Mouse (Mus musculus): ENCODE measurements around the gene Snrnp48. TPM values are rescaled to one million over a fixed set of nuclear protein-coding genes. Genes with fewer than 3 reads are reported as not detected.
A peak's percentile ranks its signal among the peaks of the same experiment; 100 is the strongest.

Gene Snrnp48
- 40.2 and 41.2 TPM in 2 replicates for polyA plus RNA-seq (2015; fragmentation: Nextera tagmentation; extraction: Ambion mirVana)

DNA sequence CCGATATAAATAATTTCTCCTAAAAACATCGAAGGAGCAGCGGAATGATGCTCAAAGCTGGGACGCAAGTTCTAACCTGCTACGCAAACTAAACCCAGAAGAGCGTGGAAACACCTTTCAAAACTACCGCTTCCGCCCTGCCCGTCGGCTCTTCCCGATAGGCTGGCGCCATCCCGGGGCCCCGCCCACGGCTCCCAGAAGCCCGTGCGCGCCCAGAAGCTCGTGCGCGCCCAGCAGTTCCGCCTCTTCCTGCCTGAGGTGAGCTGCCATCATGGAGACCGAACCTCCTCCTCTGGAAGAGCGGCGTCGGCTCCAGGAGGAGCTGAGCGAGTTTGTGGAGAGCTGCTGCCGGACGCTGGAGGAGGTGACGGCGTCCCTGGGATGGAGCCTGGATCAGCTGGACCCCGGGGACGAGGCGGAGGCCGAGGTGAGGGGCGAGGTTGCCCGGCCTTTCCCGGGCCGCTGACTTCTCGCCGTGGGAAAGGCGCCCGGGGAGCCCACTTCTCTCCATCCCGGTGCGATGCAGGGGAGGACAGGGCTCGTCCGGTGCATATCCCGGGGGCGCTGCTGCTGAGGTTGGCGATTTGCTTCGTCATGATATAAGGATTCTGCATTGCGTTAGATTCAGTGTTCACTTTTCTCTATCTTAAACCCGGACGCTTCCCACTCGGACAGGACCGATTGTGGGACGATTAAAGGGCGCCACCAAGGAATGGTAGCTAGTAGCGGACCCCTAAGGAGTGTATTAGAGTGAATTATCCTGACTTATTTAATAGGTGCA is at the start of gene Snrnp48:
Gene Snrnp48 (plus strand): TSS at position 237 of the 781 bp plus-strand sequence.
- Histone ChIP-seq H3K4me3 (replicated peaks) (peak within 1 kb of the TSS; percentile 96), H3K27me3 (no peaks in the 10 kb centered on the region), H3K9me3 (replicated peaks) (no peaks in the 10 kb centered on the region), H3K27ac (peak within 1 kb of the TSS; percentile 95), H3K36me3 (peaks cover 9% of the 10 kb centered on the region; the same call in 1 of the 2 replicates), H3K9ac (peak within 1 kb of the TSS; percentile 88), H3K4me1 (peaks cover 17% of the 10 kb centered on the region), H3K4me2 (peak within 1 kb of the TSS; percentile 66)
- under 1% methylated on average over 58 of the region's 59 CpGs for WGBS
- ATAC-seq (replicated peaks; ENCODE audit: low FRiP score) = peak; percentile 96

DNA sequence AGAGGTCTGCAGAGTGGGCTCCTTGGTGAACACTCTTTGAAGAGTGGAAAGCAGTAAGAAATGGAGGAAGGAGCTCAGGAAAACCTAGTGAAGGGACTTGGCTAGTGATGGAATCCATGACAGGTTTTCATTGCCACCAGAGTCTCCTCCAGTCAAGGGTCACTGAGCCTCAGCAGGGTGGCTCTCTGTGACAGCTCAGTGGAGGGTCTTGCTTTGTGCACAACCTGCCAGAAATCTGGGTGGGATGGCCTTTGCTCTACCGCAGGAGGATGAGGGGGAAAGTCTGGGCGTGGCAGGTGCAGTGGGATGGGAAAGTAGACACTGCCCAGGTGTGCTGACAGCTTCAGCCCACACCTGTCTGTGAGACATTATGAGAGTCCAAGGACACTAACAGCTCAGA is 49.2 kb upstream of the Snrnp48 start:
- H3K4me2 ChIP-seq = no peak overlapping the region
- H3K4me3 ChIP-seq (replicated peaks) = no peak overlapping the region
- no peaks in the 10 kb centered on the region for H3K9me3 ChIP-seq (replicated peaks)
- H3K4me1 ChIP-seq = peaks cover 27% of the 10 kb centered on the region
- H3K27me3 ChIP-seq = peaks cover 45% of the 10 kb centered on the region
- H3K36me3 ChIP-seq = no peaks in the 10 kb centered on the region
- H3K9ac ChIP-seq = no peak overlapping the region
- ATAC-seq (replicated peaks; ENCODE audit: low FRiP score) = peak; percentile 52
- H3K27ac ChIP-seq = no peak overlapping the region
- 9% methylated on average over 2 of the region's 2 CpGs for whole genome bisulfite sequencing

DNA sequence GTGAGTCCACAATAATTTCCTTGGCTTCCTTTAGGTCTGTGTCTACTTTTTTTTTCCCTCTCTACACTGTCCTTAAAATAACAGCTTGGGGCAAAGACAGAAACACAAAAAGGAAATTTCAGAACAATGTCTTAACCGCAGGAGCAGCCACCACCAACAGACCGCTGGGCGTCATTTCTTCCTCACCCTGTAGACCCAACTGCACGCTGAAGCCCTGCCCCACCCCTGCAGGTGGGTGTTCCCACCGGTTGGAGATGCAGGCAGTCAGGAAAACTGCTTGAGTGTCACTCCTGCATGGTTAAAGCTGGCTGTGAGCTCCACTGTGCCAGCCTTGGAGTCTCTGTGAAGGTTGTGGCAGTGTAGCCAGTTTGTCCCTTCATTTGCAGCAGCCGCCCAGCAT is 47.1 kb upstream of the Snrnp48 start:
- no peak for ATAC-seq (replicated peaks; ENCODE audit: low FRiP score)
- Histone ChIP-seq H3K9ac (no peak overlapping the region), H3K36me3 (no peaks in the 10 kb centered on the region), H3K4me2 (no peak overlapping the region), H3K27me3 (peaks cover 24% of the 10 kb centered on the region), H3K27ac (no peak overlapping the region), H3K9me3 (replicated peaks) (no peaks in the 10 kb centered on the region), H3K4me3 (replicated peaks) (no peak overlapping the region), H3K4me1 (peaks cover 7% of the 10 kb centered on the region)
- WGBS = 34% methylated on average over 6 of the region's 6 CpGs

DNA sequence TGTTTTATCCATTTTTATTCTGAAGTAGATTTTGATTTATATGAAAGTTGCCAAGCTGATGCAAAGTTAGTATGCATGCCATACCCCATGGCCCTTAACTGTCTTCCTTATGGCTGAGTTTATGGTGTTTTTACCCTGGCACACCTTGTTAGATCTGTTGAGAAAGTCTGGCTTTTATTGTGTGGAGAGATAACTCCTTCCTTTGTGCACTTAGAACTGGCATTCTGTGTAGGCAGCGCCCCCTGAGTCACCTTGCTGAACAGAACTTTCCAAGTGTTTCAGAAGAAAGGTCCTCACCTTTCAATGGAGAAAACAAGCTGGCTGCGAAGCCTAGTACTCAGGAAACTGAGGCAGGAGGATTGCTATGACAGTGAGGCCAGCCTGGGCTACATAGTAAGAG is 42.7 kb upstream of the Snrnp48 start:
- Histone ChIP-seq H3K27me3 (peaks cover 9% of the 10 kb centered on the region; the same call in 1 of the 2 replicates), H3K27ac (no peak overlapping the region), H3K4me3 (replicated peaks) (no peak overlapping the region), H3K4me2 (no peak overlapping the region), H3K36me3 (no peaks in the 10 kb centered on the region), H3K4me1 (no peaks in the 10 kb centered on the region), H3K9ac (no peak overlapping the region), H3K9me3 (replicated peaks) (no peaks in the 10 kb centered on the region)
- ATAC-seq (replicated peaks; ENCODE audit: low FRiP score) = no peak
- WGBS = 83% methylated on average over 2 of the region's 2 CpGs

DNA sequence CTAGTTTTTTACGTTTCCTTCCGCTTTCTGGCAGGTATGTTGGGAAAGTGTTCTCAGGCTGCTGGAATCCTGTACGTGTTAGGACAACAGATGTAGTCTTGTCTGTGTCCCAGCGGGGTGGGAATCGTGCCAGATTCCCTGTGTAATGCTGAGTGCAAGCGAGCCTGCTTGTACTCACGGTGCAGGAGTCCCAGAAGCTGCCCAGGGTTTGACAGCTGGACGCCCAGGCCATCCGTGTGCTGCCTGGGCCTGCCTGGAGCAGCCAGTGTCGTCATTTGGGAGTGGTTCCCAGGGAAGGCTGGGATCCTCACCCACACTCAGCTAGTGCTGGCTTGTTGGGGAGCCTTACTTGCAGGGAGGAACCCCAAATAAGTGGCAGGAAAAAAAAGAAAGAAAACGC is 42.1 kb upstream of the Snrnp48 start:
- H3K27ac ChIP-seq = no peak overlapping the region

DNA sequence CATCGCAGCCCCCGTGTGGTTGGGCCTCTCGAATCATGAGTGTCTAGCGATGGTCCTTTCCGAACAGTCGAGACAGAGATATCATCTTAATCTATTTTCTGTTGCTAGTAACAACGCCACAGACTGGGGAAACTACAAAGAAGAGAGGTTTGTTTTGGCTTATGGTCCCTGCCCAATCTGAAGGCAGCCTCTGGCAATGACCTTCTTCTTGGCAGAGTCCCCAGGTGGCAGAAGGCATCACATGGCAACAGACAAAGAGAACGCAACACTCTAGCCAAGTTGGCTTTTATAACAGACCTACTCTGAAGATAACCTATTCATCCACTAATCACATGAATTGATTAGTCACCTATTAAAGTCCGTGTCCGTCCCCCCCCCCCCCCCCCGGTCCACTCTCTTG is 39.8 kb upstream of the Snrnp48 start:
- no peak overlapping the region for H3K27ac ChIP-seq
- 84% methylated on average over 11 of the region's 11 CpGs for WGBS

More for the DNA sequence above, 42.1 kb upstream of the Snrnp48 start:
- 0 out of 2 replicates have a peak, but pooled peaks cover 5% of the 10 kb centered on the region for H3K27me3 ChIP-seq
- no peaks in the 10 kb centered on the region for H3K36me3 ChIP-seq
- no peak for ATAC-seq (replicated peaks; ENCODE audit: low FRiP score)
- H3K9ac ChIP-seq = no peak overlapping the region
- H3K4me2 ChIP-seq = no peak overlapping the region
- H3K4me1 ChIP-seq = no peaks in the 10 kb centered on the region
- H3K9me3 ChIP-seq (replicated peaks) = no peaks in the 10 kb centered on the region
- WGBS = 49% methylated on average over 11 of the region's 11 CpGs
- no peak overlapping the region for H3K4me3 ChIP-seq (replicated peaks)

DNA sequence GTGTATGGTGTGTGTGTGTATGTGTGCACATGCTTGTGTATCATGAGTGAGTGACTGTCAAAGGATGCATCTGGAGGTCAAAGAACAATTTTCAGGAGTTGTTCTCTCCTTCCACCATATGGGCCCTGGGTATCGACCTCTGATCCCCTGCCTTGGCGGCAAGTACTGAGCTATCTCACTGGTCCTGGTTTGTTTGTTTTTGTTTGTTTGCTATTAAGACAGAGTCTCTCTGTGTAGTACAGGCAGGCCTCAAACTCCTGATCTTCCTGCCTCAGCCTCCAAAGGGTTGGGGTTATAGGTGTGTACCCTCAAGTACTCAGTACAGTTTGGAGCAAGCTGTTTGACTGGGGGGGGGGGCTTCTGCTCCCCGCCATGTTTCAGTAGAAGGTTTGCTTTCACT is 37.7 kb upstream of the Snrnp48 start:
- no peak overlapping the region for H3K9ac ChIP-seq

More for the DNA sequence above, 39.8 kb upstream of the Snrnp48 start:
- no peaks in the 10 kb centered on the region for H3K27me3 ChIP-seq
- no peak for ATAC-seq (replicated peaks; ENCODE audit: low FRiP score)
- no peaks in the 10 kb centered on the region for H3K4me1 ChIP-seq
- H3K36me3 ChIP-seq = no peaks in the 10 kb centered on the region
- no peak overlapping the region for H3K4me2 ChIP-seq
- no peak overlapping the region for H3K4me3 ChIP-seq (replicated peaks)
- no peak overlapping the region for H3K9ac ChIP-seq
- H3K9me3 ChIP-seq (replicated peaks) = no peaks in the 10 kb centered on the region

DNA sequence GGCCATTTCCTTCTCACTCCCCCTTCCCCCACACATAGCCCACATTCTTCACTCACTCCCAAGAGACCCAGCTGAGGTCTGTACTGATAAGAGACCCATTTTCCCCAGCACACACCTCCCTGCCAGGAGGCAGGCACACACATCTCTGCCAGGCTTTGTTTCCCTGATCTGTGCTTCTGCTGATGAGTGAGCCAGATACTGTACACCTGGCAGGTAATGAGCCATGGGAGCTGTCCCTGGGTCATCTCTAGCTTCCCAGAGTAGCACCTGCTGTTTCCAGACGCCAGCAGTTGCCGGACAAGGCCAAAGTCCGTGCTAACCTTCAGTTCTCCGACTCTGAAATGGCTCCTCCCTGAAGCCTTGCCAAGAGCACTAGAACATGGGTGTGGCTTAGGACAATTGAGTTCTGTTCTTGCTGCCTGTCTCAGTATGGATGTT is 34.0 kb upstream of the Snrnp48 start:
- H3K9me3 ChIP-seq (replicated peaks) = no peaks in the 10 kb centered on the region
- peaks cover 5% of the 10 kb centered on the region for H3K4me1 ChIP-seq
- no peak overlapping the region for H3K9ac ChIP-seq
- 54% methylated on average over 4 of the region's 4 CpGs for WGBS
- H3K27ac ChIP-seq = no peak overlapping the region
- H3K27me3 ChIP-seq = no peaks in the 10 kb centered on the region
- no peaks in the 10 kb centered on the region; the same call in 1 of the 2 replicates for H3K36me3 ChIP-seq
- ATAC-seq (replicated peaks; ENCODE audit: low FRiP score) = no peak
- H3K4me3 ChIP-seq (replicated peaks) = no peak overlapping the region
- no peak overlapping the region; the same call in 1 of the 2 replicates for H3K4me2 ChIP-seq

More for the DNA sequence above, 37.7 kb upstream of the Snrnp48 start:
- no peaks in the 10 kb centered on the region for H3K9me3 ChIP-seq (replicated peaks)
- no peak for ATAC-seq (replicated peaks; ENCODE audit: low FRiP score)
- no peaks in the 10 kb centered on the region for H3K27me3 ChIP-seq
- no peaks in the 10 kb centered on the region for H3K36me3 ChIP-seq
- H3K4me1 ChIP-seq = peaks cover 5% of the 10 kb centered on the region
- H3K4me2 ChIP-seq = no peak overlapping the region
- no peak overlapping the region for H3K27ac ChIP-seq
- WGBS = 81% methylated on average over 3 of the region's 3 CpGs
- H3K4me3 ChIP-seq (replicated peaks) = no peak overlapping the region

DNA sequence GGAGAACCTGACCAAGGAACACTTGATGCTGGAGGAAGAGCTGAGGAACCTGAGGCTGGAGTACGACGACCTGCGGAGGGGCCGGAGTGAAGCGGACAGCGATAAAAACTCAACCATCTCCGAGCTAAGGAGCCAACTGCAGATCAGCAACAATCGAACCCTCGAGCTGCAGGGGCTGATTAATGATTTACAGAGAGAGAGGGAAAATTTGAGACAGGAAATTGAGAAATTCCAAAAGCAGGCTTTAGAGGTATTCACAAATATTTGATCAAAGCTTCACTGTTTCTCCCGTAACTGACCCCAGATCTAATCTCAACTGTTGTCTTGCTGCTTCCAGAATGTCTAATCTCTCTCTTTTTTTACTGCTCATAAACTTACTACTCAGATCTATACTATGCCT is 11.3 kb upstream of the Snrnp48 start:
- H3K4me1 ChIP-seq = no peaks in the 10 kb centered on the region
- no peak overlapping the region for H3K4me3 ChIP-seq (replicated peaks)
- H3K9ac ChIP-seq = no peak overlapping the region
- no peaks in the 10 kb centered on the region for H3K27me3 ChIP-seq
- ATAC-seq (replicated peaks; ENCODE audit: low FRiP score) = no peak
- 75% methylated on average over 10 of the region's 10 CpGs for WGBS
- peaks cover 75% of the 10 kb centered on the region for H3K36me3 ChIP-seq
- H3K27ac ChIP-seq = no peak overlapping the region
- peaks cover 29% of the 10 kb centered on the region for H3K9me3 ChIP-seq (replicated peaks)
- no peak overlapping the region for H3K4me2 ChIP-seq

DNA sequence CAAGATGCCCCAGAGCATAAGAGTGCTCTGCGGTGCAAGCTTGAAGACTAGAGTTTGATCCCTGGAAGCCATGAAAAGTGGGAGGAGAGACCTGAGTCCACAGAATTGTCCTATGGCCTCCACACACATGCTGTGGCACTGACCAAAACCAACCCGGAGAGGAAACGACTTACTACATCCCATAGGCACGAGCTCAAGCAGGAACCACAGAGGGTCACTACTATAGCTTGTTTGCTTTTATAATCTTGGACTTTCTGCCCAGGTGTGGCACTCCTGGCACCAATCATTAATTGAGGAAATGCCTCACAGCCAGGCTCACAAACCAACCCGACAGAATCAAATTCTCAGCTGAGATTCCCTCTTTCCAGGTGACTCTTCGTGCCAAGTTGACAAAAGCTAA is 3.3 kb upstream of the Snrnp48 start:
- H3K4me1 ChIP-seq = peaks cover 9% of the 10 kb centered on the region
- ATAC-seq (replicated peaks; ENCODE audit: low FRiP score) = no peak
- no peak overlapping the region for H3K4me3 ChIP-seq (replicated peaks)
- H3K9ac ChIP-seq = no peak overlapping the region
- WGBS = 78% methylated on average over 6 of the region's 6 CpGs
- no peak overlapping the region for H3K27ac ChIP-seq
- H3K4me2 ChIP-seq = no peak overlapping the region
- peaks cover 9% of the 10 kb centered on the region; the same call in 1 of the 2 replicates for H3K9me3 ChIP-seq (replicated peaks)
- no peaks in the 10 kb centered on the region for H3K27me3 ChIP-seq
- H3K36me3 ChIP-seq = peaks cover 14% of the 10 kb centered on the region

DNA sequence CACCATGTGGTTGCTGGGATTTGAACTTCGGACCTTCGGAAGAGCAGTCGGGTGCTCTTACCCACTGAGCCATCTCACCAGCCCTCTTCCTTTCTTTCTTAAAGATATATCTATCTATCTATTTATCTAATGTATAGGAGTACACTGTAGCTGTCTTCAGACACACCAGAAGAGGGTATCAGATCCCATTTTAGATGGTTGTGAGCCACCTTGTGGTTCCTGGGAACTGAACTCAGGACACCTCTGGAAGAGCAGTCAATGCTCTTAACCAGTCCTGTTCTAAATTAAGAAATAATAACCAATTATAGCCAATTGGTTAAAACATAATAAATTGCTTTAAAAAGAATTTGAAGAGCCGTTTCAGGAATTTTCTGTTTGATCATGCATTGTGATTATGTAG is 567 bp upstream of the Snrnp48 start:
- ATAC-seq (replicated peaks; ENCODE audit: low FRiP score) = no peak
- peak overlapping the region; percentile 96 for H3K4me3 ChIP-seq (replicated peaks)
- H3K27ac ChIP-seq = no peak overlapping the region
- 48% methylated on average over 4 of the region's 4 CpGs for WGBS
- H3K9ac ChIP-seq = no peak overlapping the region
- H3K4me1 ChIP-seq = peaks cover 17% of the 10 kb centered on the region
- peak overlapping the region; percentile 66 for H3K4me2 ChIP-seq
- no peaks in the 10 kb centered on the region for H3K9me3 ChIP-seq (replicated peaks)
- H3K27me3 ChIP-seq = no peaks in the 10 kb centered on the region
- H3K36me3 ChIP-seq = 0 out of 2 replicates have a peak, but pooled peaks cover 4% of the 10 kb centered on the region

DNA sequence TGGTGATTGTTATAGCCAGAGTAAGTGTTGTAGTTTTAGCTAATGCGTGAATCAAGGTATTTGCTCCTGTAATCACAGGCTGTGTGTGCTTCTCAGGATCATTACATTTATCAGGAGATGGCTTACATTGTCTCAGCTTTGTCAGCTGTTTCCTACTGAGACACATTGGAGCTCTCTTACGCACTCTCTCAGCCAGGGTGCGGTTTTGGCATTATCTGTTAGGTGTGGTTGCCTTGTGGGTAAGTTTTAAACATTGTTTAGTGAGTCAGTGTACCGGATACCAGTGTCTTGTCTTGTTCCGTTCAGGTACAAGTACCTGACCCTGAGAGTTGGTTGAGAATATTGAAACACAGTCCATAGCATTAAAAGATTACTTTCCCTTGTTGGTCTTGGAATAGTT is 6.4 kb downstream of the Snrnp48 start:
- Histone ChIP-seq H3K4me2 (no peak overlapping the region), H3K27me3 (no peaks in the 10 kb centered on the region), H3K4me1 (peaks cover 11% of the 10 kb centered on the region), H3K9me3 (replicated peaks) (no peaks in the 10 kb centered on the region), H3K4me3 (replicated peaks) (no peak overlapping the region), H3K36me3 (peaks cover 58% of the 10 kb centered on the region), H3K27ac (no peak overlapping the region), H3K9ac (no peak overlapping the region)
- 94% methylated on average over 5 of the region's 5 CpGs for WGBS
- no peak for ATAC-seq (replicated peaks; ENCODE audit: low FRiP score)
